Mouse (Mus musculus) bone marrow macrophage, adult 2 months (primary cell): ENCODE data around the gene Retreg1. TPM values are rescaled to one million over a fixed set of nuclear protein-coding genes. Genes with fewer than 3 reads are reported as not detected.

Experiments used
- H3K27ac ChIP-seq: 2 replicates; pipeline ENCODE4 v1.5.1; 2012; ENCODE audit warnings: low read depth, low read length; ENCODE audit not compliant: insufficient read depth
- H3K4me1 ChIP-seq: 2 replicates; pipeline ENCODE4 v1.6.1; 2012; ENCODE audit warnings: low read length; ENCODE audit not compliant: control insufficient read depth, insufficient read depth
- H3K4me3 ChIP-seq: 2 replicates; pipeline ENCODE4 v1.5.1; 2012; ENCODE audit warnings: mild to moderate bottlenecking, low read length, moderate library complexity; ENCODE audit not compliant: insufficient read depth
- CTCF ChIP-seq: IDR thresholded peaks from 2 replicates; pipeline ENCODE4 v1.5.1; 2012; ENCODE audit warnings: low read depth, mild to moderate bottlenecking, low read length, moderate library complexity
- POLR2A ChIP-seq: IDR thresholded peaks from 2 replicates; pipeline ENCODE4 v1.6.1; 2012; ENCODE audit warnings: mild to moderate bottlenecking, low read depth, low read length, borderline replicate concordance
- polyA plus RNA-seq: library from polyadenylated mRNA; stranded (reverse); fragments of >200 nt; gene quantifications from 2 replicates; pipeline ENCODE4 v1.2.4, GENCODE M21; 2012; ENCODE audit not compliant: missing spikeins, insufficient read depth, insufficient read length

Gene Retreg1
- polyA plus RNA-seq, 1 experiment = 48.4 TPM

- H3K4me1 ChIP-seq = peaks cover 62% of the 10 kb centered on the region
- TF ChIP-seq POLR2A (no peak), CTCF (no peak)
- peak overlapping the region; percentile 56 for H3K27ac ChIP-seq
- H3K4me3 ChIP-seq = no peak overlapping the region
These were observed 53.8 kb downstream of the Retreg1 start for GRCm38 (mm10) chr15:25896783-25897182.

GRCm38 (mm10) chr15:25897617-25898016 lies 54.6 kb downstream of the Retreg1 start:
- peaks cover 54% of the 10 kb centered on the region for H3K4me1 ChIP-seq
- TF ChIP-seq POLR2A (no peak), CTCF (no peak)
- H3K4me3 ChIP-seq = peak overlapping the region; percentile 35
- peak overlapping the region; percentile 56 for H3K27ac ChIP-seq

- H3K4me3 ChIP-seq = no peak overlapping the region
- TF ChIP-seq POLR2A = no peak
- TF ChIP-seq CTCF = no peak
- H3K4me1 ChIP-seq = peaks cover 43% of the 10 kb centered on the region
- no peak overlapping the region for H3K27ac ChIP-seq
These were observed 56.0 kb downstream of the Retreg1 start for GRCm38 (mm10) chr15:25899021-25899420.

GRCm38 (mm10) chr15:25900540-25900939 lies 57.6 kb downstream of the Retreg1 start:
- H3K4me1 ChIP-seq = peaks cover 36% of the 10 kb centered on the region
- TF ChIP-seq CTCF (peak; percentile 78), POLR2A (no peak)
- H3K4me3 ChIP-seq = no peak overlapping the region
- no peak overlapping the region for H3K27ac ChIP-seq

GRCm38 (mm10) chr15:25902931-25903615 lies 60.1 kb downstream of the Retreg1 start:
- no peak for TF ChIP-seq CTCF
- TF ChIP-seq POLR2A = no peak
- Histone ChIP-seq H3K4me1 (peaks cover 15% of the 10 kb centered on the region), H3K27ac (no peak overlapping the region), H3K4me3 (no peak overlapping the region)

- peaks cover 9% of the 10 kb centered on the region for H3K4me1 ChIP-seq
- TF ChIP-seq CTCF (no peak), POLR2A (no peak)
- no peak overlapping the region for H3K4me3 ChIP-seq
- no peak overlapping the region for H3K27ac ChIP-seq
These were observed 61.5 kb downstream of the Retreg1 start for GRCm38 (mm10) chr15:25904435-25905021.

- no peak for TF ChIP-seq POLR2A
- TF ChIP-seq CTCF = no peak
These were observed 67.0 kb downstream of the Retreg1 start for GRCm38 (mm10) chr15:25909783-25910494.

GRCm38 (mm10) chr15:25910495-25910865 lies 67.5 kb downstream of the Retreg1 start:
- no peak for TF ChIP-seq CTCF
- TF ChIP-seq POLR2A = no peak
- Histone ChIP-seq H3K4me3 (peak overlapping the region; percentile 51), H3K4me1 (peaks cover 52% of the 10 kb centered on the region), H3K27ac (peak overlapping the region; percentile 90)

More at GRCm38 (mm10) chr15:25909783-25910494, 67.0 kb downstream of the Retreg1 start:
- H3K4me1 ChIP-seq = peaks cover 47% of the 10 kb centered on the region
- H3K27ac ChIP-seq = peak overlapping the region; percentile 90
- peak overlapping the region; percentile 51 for H3K4me3 ChIP-seq

- Histone ChIP-seq H3K4me1 (peaks cover 57% of the 10 kb centered on the region), H3K4me3 (peak overlapping the region; percentile 51), H3K27ac (peak overlapping the region; percentile 90)
- TF ChIP-seq POLR2A = no peak
- TF ChIP-seq CTCF = no peak
These were observed 67.9 kb downstream of the Retreg1 start for GRCm38 (mm10) chr15:25910924-25911323.

- H3K4me3 ChIP-seq = no peak overlapping the region
- TF ChIP-seq CTCF (no peak), POLR2A (no peak)
- H3K4me1 ChIP-seq = peaks cover 65% of the 10 kb centered on the region
- H3K27ac ChIP-seq = no peak overlapping the region
These were observed 69.9 kb downstream of the Retreg1 start for GRCm38 (mm10) chr15:25912911-25913310.
